Mouse (Mus musculus) olfactory bulb, adult 2 months (tissue): ENCODE data around the gene Sept8.

ENCODE experiments used
- CTCF ChIP-seq: fragments of 200-500 bp; IDR thresholded peaks from 2 replicates; pipeline ENCODE4 v1.5.1; 2012; ENCODE audit warnings: low read depth, mild to moderate bottlenecking, low read length, moderate library complexity; ENCODE audit not compliant: insufficient read depth
- POLR2A ChIP-seq: fragments of 200-500 bp; IDR thresholded peaks from 2 replicates; pipeline ENCODE4 v1.6.1; 2012; ENCODE audit warnings: mild to moderate bottlenecking, low read depth, low read length, moderate library complexity; ENCODE audit not compliant: insufficient read depth

DNA sequence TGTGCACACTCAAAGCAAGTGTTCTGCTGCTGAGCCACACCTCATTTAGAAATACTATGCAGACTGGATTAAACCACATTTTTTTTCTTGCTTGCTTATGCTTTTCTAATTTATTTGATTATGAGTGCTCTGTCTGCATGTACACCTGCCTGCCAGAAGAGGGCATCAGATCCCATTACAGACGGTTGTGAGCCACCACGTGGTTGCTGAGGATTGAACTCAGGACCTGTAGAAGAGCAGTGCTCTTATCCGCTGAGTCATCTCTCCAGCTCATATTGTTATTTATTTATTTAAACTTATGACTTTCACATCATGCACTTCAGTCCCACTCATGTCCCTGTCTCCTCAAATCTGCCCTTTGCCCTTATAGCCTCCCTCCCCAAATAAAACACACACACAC is 33.3 kb upstream of the Sept8 start:
- TF ChIP-seq POLR2A, result no peak
- TF ChIP-seq CTCF, result no peak
